Mouse (Mus musculus) urinary bladder, postnatal 4 days (tissue): ENCODE data around the gene Dpep2nb.

ENCODE experiments used
- DNase-seq, 2 experiments: peaks; one replicate each; pipeline ENCODE4 v3.0.0; 2021 to 2022; ENCODE audit warnings: low spot score in 2 of 2

The Dpep2nb gene

GRCm38 (mm10) chr8:105961536-105961935 is 44.2 kb downstream of the Dpep2nb start:
- DNase-seq, result no peak

- DNase-seq, result no peak
These were observed 44.7 kb downstream of the Dpep2nb start for GRCm38 (mm10) chr8:105961101-105961500.

- peak; percentile 78 to 80 for DNase-seq
These were observed 46.4 kb downstream of the Dpep2nb start for GRCm38 (mm10) chr8:105959350-105959749.

GRCm38 (mm10) chr8:105957813-105958212 is 48.0 kb downstream of the Dpep2nb start:
- no peak for DNase-seq

- DNase-seq, result no peak
These were observed 49.2 kb downstream of the Dpep2nb start for GRCm38 (mm10) chr8:105956556-105956955.

- DNase-seq, result peak in 1 of 2 experiments; percentile 56
These were observed 54.6 kb downstream of the Dpep2nb start for GRCm38 (mm10) chr8:105951057-105951659.

GRCm38 (mm10) chr8:105949350-105949749 is 56.4 kb downstream of the Dpep2nb start:
- DNase-seq, result peak in 1 of 2 experiments; percentile 69
